Mouse (Mus musculus) kidney, adult 2 months (tissue): ENCODE data around the gene Micu1. TPM values are rescaled to one million over a fixed set of nuclear protein-coding genes. Genes with fewer than 3 reads are reported as not detected.

Source experiments
- DNase-seq: peaks from one replicate; pipeline ENCODE4 v3.0.0; 2021
- H3K27ac ChIP-seq: fragments of 200-500 bp; 2 replicates; pipeline ENCODE4 v1.5.1; 2012; ENCODE audit warnings: low read depth, low read length, control low read depth, inconsistent platforms; ENCODE audit not compliant: insufficient read depth
- H3K27me3 ChIP-seq: fragments of 200-500 bp; replicated peaks from 2 replicates; pipeline ENCODE4 v1.6.1; 2012; ENCODE audit warnings: mild to moderate bottlenecking, moderate library complexity, low read length, inconsistent platforms; ENCODE audit not compliant: control insufficient read depth, insufficient read depth
- H3K36me3 ChIP-seq: fragments of 200-500 bp; 2 replicates; pipeline ENCODE4 v1.6.1; 2012; ENCODE audit warnings: mild to moderate bottlenecking, moderate library complexity, low read length, inconsistent platforms; ENCODE audit not compliant: control insufficient read depth, insufficient read depth
- H3K4me1 ChIP-seq: fragments of 200-500 bp; 2 replicates; pipeline ENCODE4 v1.6.1; 2011; ENCODE audit warnings: low read length; ENCODE audit not compliant: control insufficient read depth, insufficient read depth
- H3K4me3 ChIP-seq: fragments of 200-500 bp; 2 replicates; pipeline ENCODE4 v1.5.1; 2011; ENCODE audit warnings: mild to moderate bottlenecking, low read depth, low read length, control low read depth; ENCODE audit not compliant: insufficient read depth
- CTCF ChIP-seq: fragments of 200-500 bp; conservative IDR thresholded peaks from 2 replicates; pipeline ENCODE4 v1.5.1; 2011; ENCODE audit warnings: low read depth, mild to moderate bottlenecking, control low read depth, low read length, moderate library complexity, mixed read lengths; ENCODE audit not compliant: insufficient read depth, insufficient read length
- POLR2A ChIP-seq: fragments of 200-500 bp; IDR thresholded peaks from one replicate; pipeline ENCODE4 v1.6.1; 2011; ENCODE audit warnings: low read depth, low read length, control low read depth
- WGBS: fragments of 180-500 bp; shearing (Covaris S2); methylation state at CpG from one replicate; pipeline ENCODE4 v1.1.7; 2018; 5-methylcytosine and 5-hydroxymethylcytosine counted together
- polyA plus RNA-seq: library from polyadenylated mRNA; depleted of rRNA; stranded (reverse); fragments of >200 nt; gene quantifications from 2 replicates; pipeline ENCODE4 v1.2.3, GENCODE M21; 2012

Gene Micu1
- polyA plus RNA-seq, 1 experiment, result 59.0 TPM

DNA sequence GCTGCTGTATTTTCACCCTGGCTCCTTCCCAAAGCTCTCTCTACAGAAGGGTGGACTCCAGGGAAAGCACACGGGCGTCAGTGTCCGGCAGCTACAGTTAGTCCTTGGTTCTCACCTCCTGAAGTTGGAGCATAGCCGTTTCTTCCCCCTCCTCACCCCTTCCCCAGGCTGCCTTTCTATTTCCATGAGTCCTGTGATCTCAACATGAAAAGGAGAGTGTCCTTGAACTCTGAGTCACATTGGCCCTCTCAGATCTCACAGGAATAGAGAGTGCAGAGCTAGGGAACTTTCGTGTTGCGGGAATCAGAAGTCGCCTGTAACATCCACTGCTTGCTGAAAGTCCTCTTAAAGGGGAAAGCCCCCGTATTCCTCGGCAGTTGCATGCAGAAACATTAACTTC, 116.9 kb downstream of the Micu1 start:
- Histone ChIP-seq H3K36me3 (no peaks in the 10 kb centered on the region), H3K27me3 (no peaks in the 10 kb centered on the region), H3K4me3 (no peak overlapping the region), H3K4me1 (no peaks in the 10 kb centered on the region), H3K27ac (no peak overlapping the region)
- no peak for TF ChIP-seq CTCF
- no peak for TF ChIP-seq POLR2A
- no peak for DNase-seq
- 77% methylated on average over 9 of the region's 9 CpGs for WGBS

DNA sequence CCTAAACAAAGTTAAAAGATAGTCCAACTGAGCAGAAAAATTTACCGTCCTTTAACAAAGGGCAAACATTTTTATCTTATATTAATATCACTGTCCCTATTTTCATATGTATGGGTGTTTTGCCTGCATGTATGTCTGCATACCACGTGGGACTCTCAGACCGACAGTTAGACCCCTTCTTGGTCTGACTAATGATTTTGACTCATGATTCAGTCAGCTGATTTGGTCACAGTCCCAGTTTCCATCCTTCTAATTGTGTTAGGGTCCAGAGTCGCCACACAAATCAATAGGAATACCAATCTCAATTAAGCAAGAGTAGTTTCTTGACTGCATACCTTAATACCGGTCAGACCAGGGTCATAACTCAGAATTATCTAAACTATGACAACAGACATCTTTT, 118.6 kb downstream of the Micu1 start:
- TF ChIP-seq POLR2A (no peak), CTCF (no peak)
- Histone ChIP-seq H3K4me3 (no peak overlapping the region), H3K36me3 (no peaks in the 10 kb centered on the region), H3K4me1 (no peaks in the 10 kb centered on the region), H3K27me3 (no peaks in the 10 kb centered on the region), H3K27ac (no peak overlapping the region)
- no peak for DNase-seq
- 91% methylated on average over 5 of the region's 5 CpGs for WGBS

DNA sequence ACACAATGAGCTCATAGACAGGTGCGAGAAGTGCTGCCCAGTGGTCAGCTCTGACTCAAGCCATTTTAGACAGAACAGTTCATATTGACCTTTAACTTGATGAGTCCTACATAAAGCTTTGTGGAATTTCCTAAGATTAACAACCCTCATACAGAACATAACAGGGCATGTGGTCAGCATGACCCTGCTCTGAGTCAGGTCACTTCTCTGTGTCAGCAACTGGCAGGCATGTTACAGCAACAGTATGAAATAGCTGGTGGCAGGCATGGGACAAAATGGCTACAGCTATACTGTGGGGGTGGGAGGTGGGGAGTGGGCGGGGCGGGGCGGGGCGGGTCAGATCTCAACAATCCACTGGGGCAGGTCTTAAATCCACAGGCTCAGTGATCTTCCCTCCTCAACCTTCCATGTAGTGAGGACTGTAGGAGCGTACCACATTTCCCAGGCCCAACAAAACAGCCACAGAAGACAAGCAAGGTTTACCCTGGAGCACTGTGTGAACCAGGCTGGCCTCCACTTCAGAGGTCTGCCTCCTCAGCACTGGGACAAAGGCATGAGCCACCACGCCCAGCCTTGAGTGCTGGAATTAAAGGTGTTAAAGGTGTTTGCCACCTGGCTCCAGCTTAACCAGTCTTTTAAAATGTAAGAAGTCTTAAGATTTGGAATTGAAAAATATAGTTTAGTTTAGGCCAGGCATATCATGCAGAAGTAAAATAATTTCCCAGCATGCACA, 119.2 kb downstream of the Micu1 start:
- Histone ChIP-seq H3K4me3 (no peak overlapping the region), H3K36me3 (no peaks in the 10 kb centered on the region), H3K4me1 (no peaks in the 10 kb centered on the region), H3K27me3 (no peaks in the 10 kb centered on the region), H3K27ac (no peak overlapping the region)
- TF ChIP-seq POLR2A (no peak), CTCF (no peak)
- DNase-seq, result no peak
- WGBS, result 91% methylated on average over 7 of the region's 7 CpGs

DNA sequence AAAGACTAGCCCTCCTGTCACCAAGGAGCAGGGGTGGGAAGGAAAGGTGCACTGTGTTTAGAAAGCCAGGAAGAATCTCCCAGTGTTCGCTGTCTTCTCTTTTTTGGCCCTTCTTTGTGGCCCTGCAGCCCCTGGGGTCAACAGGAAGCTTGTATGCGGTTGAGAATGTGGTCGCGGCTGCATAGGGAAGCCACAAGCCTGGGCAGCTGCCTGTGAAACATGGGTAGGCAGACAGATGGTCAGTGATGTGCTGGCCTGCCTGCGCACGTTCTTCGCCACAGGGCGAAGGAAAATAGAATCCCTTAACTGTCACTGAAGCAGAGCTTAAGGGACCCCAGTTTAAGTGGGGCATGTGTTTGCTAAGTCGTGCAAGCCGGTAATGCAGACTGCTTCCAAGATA, 120.6 kb downstream of the Micu1 start:
- H3K4me1 ChIP-seq, result no peaks in the 10 kb centered on the region
- H3K27ac ChIP-seq, result no peak overlapping the region
- no peak for DNase-seq
- no peaks in the 10 kb centered on the region for H3K36me3 ChIP-seq
- TF ChIP-seq POLR2A (no peak), CTCF (no peak)
- 86% methylated on average over 10 of the region's 10 CpGs for WGBS
- no peak overlapping the region for H3K4me3 ChIP-seq
- no peaks in the 10 kb centered on the region for H3K27me3 ChIP-seq

DNA sequence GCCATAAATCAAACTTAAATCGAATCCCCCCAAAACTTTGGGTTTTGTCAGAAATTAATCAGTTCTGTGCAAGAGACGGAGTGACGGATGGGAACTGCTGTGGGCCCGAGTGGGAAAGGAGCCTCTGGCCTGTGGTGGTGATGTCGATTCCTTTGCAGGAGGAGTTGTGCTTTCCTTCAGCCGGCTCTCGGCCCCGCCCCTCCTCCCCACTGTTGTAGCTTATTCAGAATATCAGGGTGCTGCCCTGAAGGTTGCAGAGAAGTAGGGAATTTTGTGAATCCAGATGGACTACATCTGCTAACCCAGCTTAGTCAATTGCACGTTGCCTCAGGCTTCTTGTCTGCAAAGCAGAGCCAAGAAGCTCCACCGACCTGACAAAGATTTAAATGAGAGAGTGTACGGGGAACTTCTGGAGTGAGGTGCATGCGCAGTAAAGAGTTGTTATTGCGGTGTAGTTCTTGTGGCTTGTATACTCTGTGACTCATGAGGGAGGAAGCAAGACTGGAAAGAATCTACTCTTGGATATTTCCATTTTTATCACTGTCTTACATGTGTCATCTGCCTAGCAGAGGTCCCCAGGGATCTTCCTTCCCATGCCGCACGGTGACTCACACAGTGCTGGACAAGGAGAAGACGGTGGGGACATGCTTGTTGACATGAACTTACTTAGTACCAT, 123.0 kb downstream of the Micu1 start:
- no peak overlapping the region for H3K4me3 ChIP-seq
- 76% methylated on average over 16 of the region's 16 CpGs for WGBS
- DNase-seq, result no peak
- no peak overlapping the region for H3K27ac ChIP-seq
- no peak for TF ChIP-seq CTCF
- TF ChIP-seq POLR2A, result no peak
- H3K4me1 ChIP-seq, result no peaks in the 10 kb centered on the region
- no peaks in the 10 kb centered on the region for H3K27me3 ChIP-seq
- peaks cover 2% of the 10 kb centered on the region for H3K36me3 ChIP-seq

DNA sequence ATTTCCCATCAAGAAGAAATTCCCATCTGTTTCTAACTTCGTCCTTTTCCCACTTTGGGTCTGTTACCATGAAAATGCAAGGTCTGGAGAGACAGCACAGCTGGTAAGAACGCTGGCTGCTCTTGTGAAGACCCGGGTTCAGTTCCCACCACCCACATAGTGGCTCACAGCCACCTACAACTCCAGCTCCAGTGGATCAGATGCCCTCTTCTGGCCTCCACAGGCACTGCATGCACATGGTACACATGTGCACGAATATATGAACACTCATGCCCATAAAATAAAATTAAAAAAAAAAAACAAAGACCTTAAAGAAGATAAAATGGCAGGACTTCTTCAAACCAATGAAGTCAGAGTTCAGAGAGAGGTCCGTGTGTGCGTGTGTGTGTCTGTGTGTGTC, 127.6 kb downstream of the Micu1 start:
- TF ChIP-seq CTCF (0 out of 2 replicates have a peak, but pooled peaks have one; percentile 13), POLR2A (no peak)
- Histone ChIP-seq H3K36me3 (peaks cover 2% of the 10 kb centered on the region), H3K27me3 (no peaks in the 10 kb centered on the region), H3K27ac (no peak overlapping the region), H3K4me3 (no peak overlapping the region), H3K4me1 (no peaks in the 10 kb centered on the region)
- DNase-seq, result no peak
- 98% methylated on average over 6 of the region's 6 CpGs for WGBS

DNA sequence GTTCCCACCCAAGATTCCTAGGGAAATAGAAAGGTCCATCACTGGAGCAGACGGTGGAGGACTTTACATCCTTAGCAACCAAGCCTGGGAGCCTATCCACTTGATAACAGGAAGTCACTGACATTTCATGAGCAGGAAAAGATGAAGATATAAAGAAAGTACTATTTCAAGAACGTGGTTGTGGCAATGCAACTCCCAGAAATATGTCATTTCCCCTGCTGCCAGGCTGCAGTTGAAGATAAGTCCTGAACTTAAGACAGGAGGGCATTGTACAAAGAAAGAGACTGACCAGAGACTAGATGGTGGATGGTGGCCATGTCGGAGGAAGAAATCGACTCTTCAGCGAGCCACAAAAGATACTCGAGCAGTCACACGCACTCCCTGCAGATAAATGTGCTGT, 129.7 kb downstream of the Micu1 start:
- 74% methylated on average over 7 of the region's 7 CpGs for WGBS
- Histone ChIP-seq H3K27ac (no peak overlapping the region), H3K4me1 (no peaks in the 10 kb centered on the region), H3K27me3 (no peaks in the 10 kb centered on the region), H3K36me3 (peaks cover 2% of the 10 kb centered on the region), H3K4me3 (no peak overlapping the region)
- TF ChIP-seq CTCF, result no peak
- TF ChIP-seq POLR2A, result no peak
- DNase-seq, result no peak
